Mouse (Mus musculus) CH12.LX (cell line): ENCODE measurements around the gene Mien1. TPM values are rescaled to one million over a fixed set of nuclear protein-coding genes. Genes with fewer than 3 reads are reported as not detected.

Experiments used
- DNase-seq: peaks from one replicate; pipeline ENCODE4 v3.0.0-alpha.2; 2013; ENCODE audit errors: extremely low read depth
- H3K27ac ChIP-seq: 2 replicates; pipeline ENCODE4 v1.5.1; 2012; ENCODE audit warnings: low read depth, mild to moderate bottlenecking, control low read depth, moderate library complexity; ENCODE audit not compliant: insufficient read depth
- H3K27me3 ChIP-seq: replicated peaks from 2 replicates; pipeline ENCODE3; 2012; ENCODE audit warnings: inconsistent platforms
- H3K36me3 ChIP-seq, 2 experiments: replicated peaks in 1 of 2; 2 replicates each; pipeline versions ENCODE3 to v1.6.1; 2012; ENCODE audit warnings: inconsistent platforms in 1 of 2, low read length in 1 of 2, mild to moderate bottlenecking in 1 of 2, mixed read lengths in 1 of 2, moderate library complexity in 1 of 2; ENCODE audit not compliant: control insufficient read depth in 1 of 2, insufficient read depth in 1 of 2
- H3K4me1 ChIP-seq, 2 experiments: 2 replicates each; pipeline ENCODE4 v1.6.1; 2012; ENCODE audit warnings: inconsistent platforms in 1 of 2, moderate library complexity in 1 of 2; ENCODE audit not compliant: insufficient read depth in 2 of 2, control insufficient read depth in 1 of 2
- H3K4me2 ChIP-seq: 2 replicates; pipeline ENCODE4 v1.6.1; 2012; ENCODE audit warnings: low read depth, mild to moderate bottlenecking, control low read depth; ENCODE audit not compliant: poor library complexity, insufficient read depth, severe bottlenecking
- H3K4me3 ChIP-seq, 3 experiments: fragments of 150-350 bp in 1 of 3; sonication (generic) in 1 of 3; replicated peaks in 1 of 3; 2 replicates each; pipeline versions ENCODE3 to v1.5.1; 2011 to 2012; ENCODE audit warnings: low read depth in 2 of 3, low read length in 2 of 3, mild to moderate bottlenecking in 2 of 3, moderate library complexity in 2 of 3, control low read depth in 1 of 3, improper control_type of control experiment in 1 of 3, inconsistent platforms in 1 of 3, mixed read lengths in 1 of 3; ENCODE audit not compliant: poor library complexity in 1 of 3
- H3K79me2 ChIP-seq: replicated peaks from 2 replicates; pipeline ENCODE4 v1.6.1; 2012; ENCODE audit warnings: mild to moderate bottlenecking, moderate library complexity; ENCODE audit not compliant: control insufficient read depth, poor library complexity, insufficient read depth, severe bottlenecking; ENCODE audit errors: extremely low read depth
- H3K9ac ChIP-seq: 2 replicates; pipeline ENCODE4 v1.6.1; 2012; ENCODE audit warnings: low read depth, mild to moderate bottlenecking, control low read depth, moderate library complexity; ENCODE audit not compliant: insufficient read depth
- H3K9me3 ChIP-seq: replicated peaks from 2 replicates; pipeline ENCODE3; 2012; ENCODE audit warnings: low read length, inconsistent platforms, mixed read lengths
- BHLHE40 ChIP-seq: IDR thresholded peaks from 2 replicates; pipeline ENCODE4 v1.6.1; 2011; ENCODE audit warnings: mild to moderate bottlenecking, low read depth, low read length, improper control_type of control experiment
- CHD1 ChIP-seq: IDR thresholded peaks from 2 replicates; pipeline ENCODE4 v1.6.1; 2012; ENCODE audit warnings: low read depth, low read length, improper control_type of control experiment, inconsistent platforms
- CHD2 ChIP-seq: IDR thresholded peaks from 2 replicates; pipeline ENCODE4 v1.6.1; 2011; ENCODE audit warnings: low read length, improper control_type of control experiment
- E2F4 ChIP-seq: IDR thresholded peaks from 2 replicates; pipeline ENCODE4 v1.6.1; 2011; ENCODE audit warnings: low read depth, low read length, improper control_type of control experiment; ENCODE audit not compliant: insufficient replicate concordance
- EP300 ChIP-seq: IDR thresholded peaks from 2 replicates; pipeline ENCODE4 v1.6.1; 2011; ENCODE audit warnings: low read length, improper control_type of control experiment
- ETS1 ChIP-seq: conservative IDR thresholded peaks from 2 replicates; pipeline ENCODE4 v1.6.1; 2012; ENCODE audit warnings: low read depth, mild to moderate bottlenecking, inconsistent platforms, low read length, improper control_type of control experiment, moderate library complexity
- HCFC1 ChIP-seq: IDR thresholded peaks from 2 replicates; pipeline ENCODE4 v1.6.1; 2012; ENCODE audit warnings: low read depth, mild to moderate bottlenecking, inconsistent platforms, low read length, improper control_type of control experiment
- IRF4 ChIP-seq: IDR thresholded peaks from 2 replicates; pipeline ENCODE4 v1.6.1; 2014; ENCODE audit warnings: low read depth, mild to moderate bottlenecking, inconsistent platforms, low read length, improper control_type of control experiment
- JUND ChIP-seq: conservative IDR thresholded peaks from 2 replicates; pipeline ENCODE4 v1.6.1; 2011; ENCODE audit warnings: low read depth, low read length, improper control_type of control experiment
- KAT2A ChIP-seq: IDR thresholded peaks from 2 replicates; pipeline ENCODE4 v1.6.1; 2012; ENCODE audit warnings: low read length, improper control_type of control experiment, inconsistent platforms; ENCODE audit not compliant: insufficient replicate concordance
- MAFK ChIP-seq: IDR thresholded peaks from 2 replicates; pipeline ENCODE4 v1.6.1; 2011; ENCODE audit warnings: low read length, improper control_type of control experiment; ENCODE audit not compliant: insufficient replicate concordance
- MAX ChIP-seq: IDR thresholded peaks from 2 replicates; pipeline ENCODE4 v1.6.1; 2011; ENCODE audit warnings: low read length, improper control_type of control experiment
- MAZ ChIP-seq: IDR thresholded peaks from 2 replicates; pipeline ENCODE4 v1.6.1; 2012; ENCODE audit warnings: low read depth, mild to moderate bottlenecking, inconsistent platforms, low read length, improper control_type of control experiment, moderate library complexity
- MEF2A ChIP-seq: IDR thresholded peaks from 2 replicates; pipeline ENCODE4 v1.6.1; 2014; ENCODE audit warnings: low read depth, mild to moderate bottlenecking, inconsistent platforms, low read length, improper control_type of control experiment, borderline replicate concordance
- MYC ChIP-seq: IDR thresholded peaks from 2 replicates; pipeline ENCODE4 v1.6.1; 2011; ENCODE audit warnings: low read depth, mild to moderate bottlenecking, improper control_type of control experiment, low read length
- NELFE ChIP-seq: IDR thresholded peaks from 2 replicates; pipeline ENCODE4 v1.6.1; 2011; ENCODE audit warnings: low read depth, low read length, improper control_type of control experiment
- PAX5 ChIP-seq: IDR thresholded peaks from 2 replicates; pipeline ENCODE4 v1.6.1; 2012; ENCODE audit warnings: low read length, inconsistent platforms, mixed read lengths
- POLR2A ChIP-seq: IDR thresholded peaks from 2 replicates; pipeline ENCODE4 v1.6.1; 2011; ENCODE audit warnings: low read depth, mild to moderate bottlenecking, improper control_type of control experiment, low read length
- RCOR1 ChIP-seq: conservative IDR thresholded peaks from 2 replicates; pipeline ENCODE4 v1.6.1; 2012; ENCODE audit warnings: low read depth, mild to moderate bottlenecking, inconsistent platforms, low read length, improper control_type of control experiment
- SMC3 ChIP-seq: IDR thresholded peaks from 2 replicates; pipeline ENCODE4 v1.6.1; 2011; ENCODE audit warnings: low read depth, low read length, improper control_type of control experiment
- TCF12 ChIP-seq: IDR thresholded peaks from 2 replicates; pipeline ENCODE4 v1.6.1; 2014; ENCODE audit warnings: low read depth, mild to moderate bottlenecking, inconsistent platforms, low read length, improper control_type of control experiment
- ZC3H11A ChIP-seq: IDR thresholded peaks from 2 replicates; pipeline ENCODE4 v1.6.1; 2012; ENCODE audit warnings: low read depth, mild to moderate bottlenecking, inconsistent platforms, low read length, improper control_type of control experiment
- ZMIZ1 ChIP-seq: IDR thresholded peaks from 2 replicates; pipeline ENCODE4 v1.6.1; 2012; ENCODE audit warnings: low read depth, mild to moderate bottlenecking, inconsistent platforms, low read length, improper control_type of control experiment
- ZNF384 ChIP-seq: IDR thresholded peaks from 2 replicates; pipeline ENCODE4 v1.6.1; 2012; ENCODE audit warnings: low read depth, low read length, improper control_type of control experiment, inconsistent platforms
- dilution Hi-C: fragments of 300-500 bp; cut with MboI; formaldehyde crosslinking; loops from 2 replicates; pipeline ENCODE4 v1.14.3; 2020; ENCODE audit warnings: low sequenced_read_pairs; ENCODE audit not compliant: extremely low pct_unique_long_range_greater_than_20kb, extremely low pct_ligation_motif_present
- in situ Hi-C: fragments of 300-500 bp; cut with MboI; formaldehyde crosslinking; loops from 3 replicates; pipeline ENCODE4 v1.14.3; 2019; ENCODE audit warnings: low sequenced_read_pairs, low pct_ligation_motif_present, low pct_unique_long_range_greater_than_20kb, mixed read lengths
- polyA plus RNA-seq: library from polyadenylated mRNA; unstranded; fragments of >175 nt; gene quantifications from 2 replicates; pipeline ENCODE4 v1.2.1, GENCODE M21; 2012; ENCODE audit warnings: low read depth; ENCODE audit not compliant: insufficient read length
- total RNA-seq, 2 experiments: library from RNA; depleted of rRNA; stranded (reverse); fragments of 300-350 nt in 1 of 2; fragments of >200 nt in 1 of 2; gene quantifications; 2 replicates each; pipeline ENCODE4 v1.2.3; 2012 to 2014

Mien1 gene
- total and polyA plus RNA-seq, 3 experiments: 84.7 to 129 (median 94.6) TPM

DNA sequence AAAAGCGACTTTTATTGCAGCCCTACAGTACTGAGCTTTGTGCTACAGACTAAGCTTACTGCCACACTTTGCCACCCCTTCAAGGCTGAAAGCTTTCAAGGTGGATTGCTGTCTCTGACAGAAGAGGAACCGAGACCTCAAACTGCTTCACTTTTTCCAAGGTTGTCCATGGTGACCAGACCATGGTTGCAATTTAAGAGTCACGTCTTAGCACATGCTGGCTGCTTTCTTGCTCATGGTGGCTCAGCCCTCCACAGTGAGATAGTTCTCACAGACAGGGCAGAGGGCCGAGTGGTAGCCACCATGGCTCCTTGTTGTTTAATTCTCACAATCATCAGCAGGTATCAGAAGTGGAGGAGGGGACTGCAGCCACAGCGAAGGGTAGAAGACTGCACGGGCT, 32.0 kb upstream of the Mien1 start (continued):
- 0 out of 2 replicates have a peak, but pooled peaks have one; percentile 50 for TF ChIP-seq MAFK
- TF ChIP-seq RCOR1: peak; percentile 94
- peak; percentile 97 for TF ChIP-seq ETS1
- TF ChIP-seq HCFC1: peak; percentile 32; the same call in 1 of the 2 replicates
- peak; percentile 31; the same call in 1 of the 2 replicates for TF ChIP-seq SMC3

DNA sequence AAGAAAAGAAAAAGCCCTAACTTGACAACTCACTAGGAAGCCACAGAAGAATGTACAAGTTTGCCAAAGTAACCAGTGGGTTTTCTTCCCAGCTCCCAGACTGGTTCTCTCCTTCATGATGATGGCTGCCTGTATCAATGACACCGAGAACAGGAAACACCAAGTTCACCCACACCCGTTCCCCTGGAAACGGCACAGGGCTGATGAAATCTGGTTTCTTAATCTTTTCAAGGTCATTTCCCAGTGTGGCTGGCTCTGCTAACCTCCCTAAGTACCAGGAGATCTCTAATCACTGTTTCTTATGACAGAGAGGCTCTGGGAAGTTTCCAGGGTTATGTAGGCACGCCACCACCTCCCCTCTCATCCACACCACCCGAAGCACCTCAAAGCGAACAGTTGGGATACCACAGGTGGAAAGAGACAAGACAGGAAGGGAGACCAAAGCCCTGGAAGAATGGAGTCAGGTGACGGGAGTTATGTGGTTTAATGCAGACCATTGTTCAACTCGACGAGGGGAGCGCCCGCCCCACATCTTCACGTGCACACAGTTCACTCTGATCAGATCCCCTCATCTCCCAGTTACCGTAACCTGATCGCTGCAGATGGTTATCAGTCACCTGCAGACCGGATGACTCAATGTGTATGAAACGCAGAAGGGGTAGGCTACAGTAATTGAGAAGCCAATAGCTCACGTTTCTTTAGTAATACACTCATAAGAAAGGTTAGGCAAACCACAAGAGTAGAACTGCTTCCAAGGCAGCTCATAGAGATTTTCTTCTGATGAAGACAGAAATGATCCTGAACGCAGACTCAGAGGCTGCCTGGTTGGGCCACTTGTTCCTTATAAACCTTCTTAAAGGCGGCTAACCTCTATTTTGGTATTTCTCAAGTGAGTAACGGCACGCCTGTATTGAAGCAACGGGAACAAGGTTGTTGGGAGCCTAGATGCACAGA, 31.2 kb upstream of the Mien1 start:
- no peaks in the 10 kb centered on the region for H3K27me3 ChIP-seq
- peaks cover 40 to 83% of the 10 kb centered on the region in 2 experiments for H3K4me1 ChIP-seq
- TF ChIP-seq MAFK: peak; percentile 6; the same call in 1 of the 2 replicates
- TF ChIP-seq EP300: peak; percentile 67
- no peak for TF ChIP-seq HCFC1
- TF ChIP-seq NELFE: no peak; the same call in 1 of the 2 replicates
- TF ChIP-seq ETS1: peak; percentile 81
- peak; percentile 53; the same call in 1 of the 2 replicates for TF ChIP-seq MAZ
- peak; percentile 20; the same call in 1 of the 2 replicates for TF ChIP-seq ZNF384
- TF ChIP-seq ZC3H11A: no peak
- peak; percentile 75; the same call in 1 of the 2 replicates for TF ChIP-seq CHD1
- peak; percentile 80 for TF ChIP-seq ZMIZ1
- TF ChIP-seq MAX: peak; percentile 58
- TF ChIP-seq TCF12: peak; percentile 51; the same call in 1 of the 2 replicates
- TF ChIP-seq JUND: 0 out of 2 replicates have a peak, but pooled peaks have one; percentile 39
- TF ChIP-seq BHLHE40: peak; percentile 99
- no peak for TF ChIP-seq POLR2A
- no peak for TF ChIP-seq PAX5
- 0 out of 2 replicates have a peak, but pooled peaks have one; percentile 31 for TF ChIP-seq KAT2A
- 0 out of 2 replicates have a peak, but pooled peaks have one; percentile 22 for TF ChIP-seq E2F4
- TF ChIP-seq MEF2A: peak; percentile 45; the same call in 1 of the 2 replicates
- TF ChIP-seq IRF4: peak; percentile 62
- peak; percentile 57 for TF ChIP-seq MYC
- peak; percentile 51; the same call in 1 of the 2 replicates for TF ChIP-seq CHD2
- DNase-seq: peak; percentile 71
- in situ Hi-C loops: loop anchor here (5.0 kb wide), 1 partner anchor 192 kb away; the partner anchor contains the start of gene Gsdma
- peak overlapping the region; percentile 93 for H3K27ac ChIP-seq
- peak overlapping the region in 2 of 3 experiments; percentile 6 to 20 for H3K4me3 ChIP-seq
- peaks cover 66 to 90% of the 10 kb centered on the region in 2 experiments for H3K36me3 ChIP-seq
- dilution Hi-C loops: no loop called here
- H3K4me2 ChIP-seq: peak overlapping the region; percentile 33
- peak overlapping the region; percentile 51 for H3K9ac ChIP-seq
- peaks cover 98% of the 10 kb centered on the region for H3K79me2 ChIP-seq
- H3K9me3 ChIP-seq: no peaks in the 10 kb centered on the region
